Mouse (Mus musculus) stomach, postnatal 0 days (tissue): ENCODE data around the gene Spc24.

Experiments
- CTCF ChIP-seq: IDR thresholded peaks from 2 replicates; pipeline ENCODE4 v1.5.1; 2016; ENCODE audit warnings: antibody characterized with exemption, low read depth, mild to moderate bottlenecking, moderate library complexity
- EP300 ChIP-seq: optimal IDR thresholded peaks from 2 replicates; pipeline ENCODE3; 2016; ENCODE audit warnings: antibody characterized with exemption

DNA sequence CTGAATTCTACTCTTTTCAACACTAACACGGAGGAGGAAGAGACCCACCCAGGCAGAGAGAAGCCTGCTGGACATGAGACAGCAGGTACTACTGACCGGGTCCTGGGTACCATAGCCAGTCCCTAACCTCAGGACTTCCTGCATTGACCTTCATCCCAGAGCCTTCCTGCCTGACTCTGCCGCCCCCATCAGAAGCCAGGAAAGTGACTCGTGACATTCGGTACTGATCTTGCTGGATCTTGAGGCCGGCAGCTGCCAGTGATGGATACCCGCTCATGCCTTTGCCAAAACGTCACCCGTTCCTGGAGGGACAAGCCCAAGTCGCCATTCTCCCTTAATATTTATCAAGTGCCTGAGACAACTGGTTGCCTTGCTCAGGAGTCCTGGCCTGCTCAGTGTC is 11.6 kb downstream of the Spc24 start:
- TF ChIP-seq CTCF, result no peak
- no peak for TF ChIP-seq EP300
